Mouse (Mus musculus): ENCODE results near the gene Zcwpw1.

The Zcwpw1 gene

GRCm38 (mm10) chr5:137782776-137783522 lies 4.6 kb upstream of the Zcwpw1 start:
- no peak for DNase-seq (ENCODE audit: low read depth in 2 of 2, low spot score in 2 of 2)

DNA sequence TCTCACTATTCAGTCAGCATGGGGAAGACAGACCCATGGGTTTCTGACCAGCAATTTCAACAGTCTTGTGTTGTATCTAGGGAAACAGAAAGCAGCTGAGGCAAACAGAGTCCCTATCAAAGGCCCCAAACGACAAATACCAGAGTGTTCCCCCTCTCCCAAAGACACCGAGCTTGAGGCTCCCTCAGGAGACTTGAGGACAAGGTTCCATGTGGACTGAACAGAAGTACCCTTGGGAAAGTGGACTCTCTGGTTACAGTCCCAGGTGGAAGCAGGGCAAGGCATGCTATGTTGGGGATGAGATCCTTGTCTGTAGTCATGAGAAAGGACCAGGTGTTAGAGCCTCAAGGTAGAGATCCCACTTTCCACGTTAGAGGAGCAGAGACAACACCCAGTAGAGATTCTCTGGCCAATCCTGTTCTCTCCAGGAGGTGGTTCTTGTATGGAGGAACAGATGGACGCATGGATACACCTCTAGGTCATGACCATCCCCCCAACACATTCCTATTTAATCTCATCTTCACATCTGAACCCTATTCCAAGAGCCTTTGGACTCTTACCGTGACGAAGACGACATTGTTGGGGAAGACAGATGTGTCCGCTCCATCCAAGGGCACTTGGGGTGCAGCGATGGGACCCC lies 3.6 kb upstream of the Zcwpw1 start:
- no peak for DNase-seq (ENCODE audit: low read depth in 2 of 2, low spot score in 2 of 2)

DNA sequence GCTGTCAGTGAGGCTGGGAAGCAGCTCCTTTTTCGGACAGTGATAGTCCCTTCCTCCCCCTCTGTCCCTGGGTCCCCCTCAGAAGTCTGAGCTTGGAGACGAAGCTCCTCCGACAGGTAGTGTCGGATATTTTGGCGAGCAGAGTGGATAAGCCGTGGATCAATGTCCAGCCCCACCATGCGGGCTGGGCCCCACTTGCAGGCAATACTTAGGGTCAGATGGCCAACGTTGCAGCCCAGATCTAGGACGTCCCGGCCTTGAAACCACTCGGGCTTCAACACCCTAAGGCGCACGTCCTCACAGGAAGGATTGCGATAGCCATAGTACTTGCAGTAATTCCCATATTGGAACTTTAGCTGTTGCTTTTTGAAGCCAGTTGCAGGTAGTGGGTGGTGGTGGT lies 3.1 kb upstream of the Zcwpw1 start:
- no peak for DNase-seq (ENCODE audit: low read depth in 2 of 2, low spot score in 2 of 2)

DNA sequence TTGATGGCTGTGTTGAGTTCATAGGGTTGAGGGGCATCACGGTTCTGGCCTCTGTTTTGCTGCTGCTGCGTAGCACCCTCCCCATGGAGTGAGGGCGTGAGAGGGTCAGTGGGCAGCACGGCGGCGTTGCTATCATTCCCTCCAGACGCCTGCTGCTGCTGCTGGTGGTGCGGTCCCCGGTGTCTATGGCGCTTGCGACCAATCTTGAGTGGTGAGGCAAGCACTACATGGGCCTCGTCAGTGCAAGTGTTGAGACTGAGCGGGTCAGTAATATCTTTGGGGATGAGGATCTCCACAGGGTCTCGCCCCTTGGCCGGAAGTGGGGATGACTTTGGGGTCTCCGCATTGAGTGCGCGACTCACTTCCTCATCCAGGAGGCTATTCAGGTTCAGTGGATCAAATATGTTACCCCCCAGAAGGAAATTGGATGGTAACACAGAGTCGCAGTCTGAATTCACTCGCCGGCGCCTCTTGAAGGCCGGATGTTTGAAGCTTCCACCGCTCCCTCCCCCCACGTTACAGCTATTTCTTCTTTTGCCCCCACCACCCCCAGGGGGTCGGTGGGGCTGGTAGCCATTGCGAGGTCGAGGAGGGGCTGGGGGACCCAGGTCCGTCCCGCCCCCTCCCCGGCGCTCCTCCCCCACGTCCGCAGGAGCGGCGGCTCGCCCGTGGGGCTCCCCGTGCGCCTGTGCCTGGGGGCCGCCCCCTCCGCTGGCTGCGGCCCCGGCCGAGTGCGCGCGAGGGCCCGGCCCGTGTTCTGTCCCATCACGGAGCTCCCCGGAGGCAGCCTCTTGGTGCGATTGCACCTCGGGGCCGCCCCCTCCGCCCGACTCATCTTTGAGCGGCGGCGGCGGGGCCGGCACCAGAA lies 2.2 kb upstream of the Zcwpw1 start:
- peak in 1 of 2 experiments; percentile 36 for DNase-seq (ENCODE audit: low read depth in 2 of 2, low spot score in 2 of 2)

DNA sequence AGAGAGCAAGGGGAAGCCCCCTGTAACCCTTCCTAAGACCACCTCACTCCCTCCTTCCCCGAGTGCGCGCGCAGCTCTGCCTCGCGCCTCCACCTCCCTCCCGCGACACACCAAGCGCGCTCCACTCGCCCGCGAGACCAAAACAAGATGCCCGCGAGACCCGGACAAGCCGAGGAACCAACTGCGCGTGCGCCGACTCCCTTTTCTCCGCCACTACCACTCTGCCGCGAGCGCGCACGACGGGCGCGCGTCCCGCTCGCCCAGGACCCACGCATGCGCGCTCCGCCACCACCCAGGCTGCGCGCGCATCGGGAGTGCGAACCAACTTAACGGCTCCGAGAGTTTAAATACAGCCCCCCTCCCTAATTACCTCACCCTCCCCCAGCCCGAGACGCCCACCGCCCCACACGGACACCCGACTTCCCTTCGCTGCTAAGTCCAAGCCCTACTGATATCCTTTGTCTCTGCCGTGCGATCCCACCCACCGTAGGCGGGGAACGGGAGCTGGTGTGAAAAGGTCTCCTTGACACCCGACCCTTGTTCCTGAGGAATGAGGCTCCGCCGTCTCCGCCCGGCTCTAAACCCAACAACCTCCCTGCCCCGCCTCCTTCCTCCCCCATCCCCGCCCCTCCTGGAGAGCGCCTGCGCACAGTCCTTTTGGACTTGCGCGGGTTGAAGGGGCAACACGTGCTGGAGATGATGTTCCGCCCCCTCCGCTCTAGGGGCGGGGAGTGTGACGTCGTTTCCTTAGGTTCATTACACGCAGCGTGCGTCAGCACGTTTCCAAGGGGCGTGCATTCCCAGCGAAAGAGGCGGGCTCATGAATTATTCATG lies 1.3 kb upstream of the Zcwpw1 start:
- peak; percentile 97 to 98 for DNase-seq (ENCODE audit: low read depth in 2 of 2, low spot score in 2 of 2)

DNA sequence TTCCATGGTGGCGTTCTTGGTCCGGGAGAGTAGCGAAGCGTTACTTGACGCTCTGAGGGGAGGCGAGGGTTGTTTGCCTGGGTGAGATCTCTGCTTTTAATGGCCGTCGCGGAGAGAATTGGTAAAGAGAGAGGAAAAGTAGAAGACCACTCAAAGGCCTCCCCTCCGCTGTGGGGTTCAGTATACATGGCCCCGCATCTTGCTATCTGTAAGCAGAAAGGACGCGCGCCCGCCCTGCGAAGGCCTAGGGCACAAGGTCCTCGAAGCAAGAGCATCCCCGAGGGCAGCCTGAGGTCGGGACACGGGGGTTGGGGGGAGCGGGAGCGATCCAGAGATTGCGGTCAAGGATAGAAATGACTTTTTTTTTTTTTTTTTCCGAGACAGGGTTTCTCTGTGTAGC lies 573 bp downstream of the Zcwpw1 start:
- no peak for DNase-seq (ENCODE audit: low read depth in 2 of 2, low spot score in 2 of 2)

DNA sequence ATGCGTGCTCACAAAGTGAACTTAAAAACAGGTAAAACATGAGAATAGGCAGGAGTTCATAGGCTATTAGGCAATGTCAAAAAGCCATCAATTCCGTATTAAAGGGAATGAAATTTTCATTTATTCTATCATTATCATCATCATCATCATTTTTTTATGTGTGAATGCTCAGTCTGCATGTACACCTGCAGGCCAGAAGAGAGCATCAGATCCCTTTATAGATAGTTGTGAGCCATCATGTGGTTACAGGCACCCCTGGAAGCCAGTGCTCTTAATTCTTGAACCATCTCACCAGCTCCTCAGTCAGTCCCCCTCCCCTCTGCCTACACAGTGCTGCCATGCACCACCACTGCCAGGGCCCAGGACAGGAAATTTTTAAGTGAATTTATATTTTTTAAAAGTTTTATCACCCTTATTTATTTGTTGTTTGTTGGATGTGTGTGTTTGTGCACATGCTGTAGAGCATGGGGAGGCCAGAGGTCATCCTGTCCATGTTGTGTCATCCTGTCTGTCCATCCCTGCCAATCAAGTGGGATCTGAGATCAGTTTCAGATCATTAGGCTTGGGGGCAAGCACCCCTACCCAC lies 1.4 kb downstream of the Zcwpw1 start:
- no peak for DNase-seq (ENCODE audit: low read depth in 2 of 2, low spot score in 2 of 2)

- DNase-seq (ENCODE audit: low read depth in 2 of 2, low spot score in 2 of 2): no peak
Observed at GRCm38 (mm10) chr5:137791553-137791952, 4.0 kb downstream of the Zcwpw1 start.

DNA sequence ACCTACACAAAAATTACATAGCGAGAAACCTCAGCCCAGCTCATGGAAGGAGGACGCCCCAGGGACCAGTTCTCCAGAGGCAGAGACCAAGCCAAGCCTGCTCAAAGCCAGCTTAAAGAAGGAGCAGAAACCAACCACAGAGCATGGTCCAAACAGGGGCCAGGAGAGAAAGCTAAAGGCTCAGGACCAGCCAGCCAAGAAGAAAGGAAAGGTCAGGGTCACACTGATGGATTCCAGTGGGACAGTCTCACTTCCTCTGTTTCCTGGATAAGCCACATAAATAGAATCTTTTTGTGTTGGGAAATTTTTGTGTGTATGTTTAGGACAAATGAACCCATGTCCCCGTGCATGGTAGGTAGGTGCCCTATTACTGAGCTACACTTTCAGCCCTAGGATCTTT lies 9.0 kb downstream of the Zcwpw1 start:
- DNase-seq (ENCODE audit: low read depth in 2 of 2, low spot score in 2 of 2): no peak

- DNase-seq (ENCODE audit: low read depth in 2 of 2, low spot score in 2 of 2): no peak
Observed at GRCm38 (mm10) chr5:137800917-137801316, 13.3 kb downstream of the Zcwpw1 start.

DNA sequence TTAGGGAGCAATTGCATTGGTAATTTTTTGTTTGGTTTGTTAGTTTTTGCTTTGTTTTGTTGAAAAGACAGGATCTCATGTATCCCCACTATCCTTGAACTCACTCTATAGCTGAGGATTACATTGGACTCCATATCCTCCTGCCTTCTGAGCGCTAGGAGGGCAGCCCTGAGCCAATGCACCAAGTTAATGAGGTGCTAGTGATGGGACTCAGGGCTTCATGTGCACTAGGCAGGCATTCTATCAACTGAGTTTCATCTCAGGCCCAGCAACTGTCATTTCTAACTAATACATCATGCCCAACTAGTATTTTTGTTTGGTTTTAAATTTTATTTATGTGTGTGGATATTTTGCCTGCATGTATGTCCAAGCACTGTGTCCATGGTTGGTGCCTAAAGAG lies 18.6 kb downstream of the Zcwpw1 start:
- DNase-seq (ENCODE audit: low read depth in 2 of 2, low spot score in 2 of 2): no peak

DNA sequence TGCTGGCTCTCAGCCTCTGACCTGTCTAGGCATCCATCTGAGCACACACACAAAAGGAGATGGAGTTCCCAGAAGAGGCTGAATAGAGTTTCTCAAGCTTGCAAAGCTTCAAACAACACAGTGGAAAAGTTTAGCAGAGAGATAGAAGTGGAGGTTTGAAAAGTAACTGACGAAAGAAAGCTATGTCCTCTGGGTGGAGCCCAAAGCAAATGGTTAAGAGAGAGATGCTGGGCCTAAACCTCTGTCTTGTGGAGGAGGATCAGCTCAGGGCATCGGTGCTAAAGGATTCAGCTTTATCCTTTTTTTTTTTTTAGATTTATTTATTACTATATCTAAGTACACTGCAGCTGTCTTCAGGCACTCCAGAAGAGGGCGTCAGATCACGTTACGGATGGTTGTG lies 20.7 kb downstream of the Zcwpw1 start:
- no peak for DNase-seq (ENCODE audit: low read depth in 2 of 2, low spot score in 2 of 2)

DNA sequence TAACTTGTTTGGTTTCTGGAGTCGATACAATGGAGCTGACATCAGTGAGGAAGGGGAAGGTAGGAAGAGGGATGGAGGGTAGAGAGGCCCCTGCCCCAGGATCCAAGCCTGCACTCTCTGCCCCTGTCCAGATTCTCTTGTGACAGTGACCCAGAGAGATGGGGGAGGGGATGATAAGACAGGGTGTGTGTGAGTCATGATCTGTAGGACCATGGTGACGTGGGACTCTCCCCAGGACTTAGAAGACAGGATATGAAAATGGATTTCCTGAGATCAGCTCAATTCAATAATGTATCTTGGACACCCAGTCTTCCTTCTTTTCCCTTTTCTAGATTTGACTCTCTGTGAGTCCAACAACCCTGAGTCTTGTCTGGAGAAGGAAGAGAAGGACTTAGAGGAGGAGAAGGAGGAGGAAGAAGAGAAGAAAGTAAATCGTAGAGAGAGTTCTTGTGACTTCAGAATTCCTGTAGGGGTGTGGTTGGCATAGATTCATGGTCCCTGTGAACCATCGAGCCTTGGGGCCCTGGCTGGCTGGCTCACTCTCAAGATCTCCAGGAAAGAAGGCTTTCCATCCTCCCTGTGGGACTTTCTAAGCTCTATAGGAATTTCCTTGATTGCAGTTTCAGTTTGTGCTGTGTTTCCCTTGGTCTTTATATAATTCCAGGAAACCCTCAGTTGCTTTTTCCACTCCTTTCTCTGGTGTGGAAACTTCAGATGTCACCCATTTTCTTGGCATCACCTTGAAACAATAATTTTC lies 30.0 kb downstream of the Zcwpw1 start:
- DNase-seq (ENCODE audit: low read depth in 2 of 2, low spot score in 2 of 2): no peak

GRCm38 (mm10) chr5:137822126-137822525 lies 34.5 kb downstream of the Zcwpw1 start:
- no peak for DNase-seq (ENCODE audit: low read depth in 2 of 2, low spot score in 2 of 2)

GRCm38 (mm10) chr5:137822602-137823001 lies 35.0 kb downstream of the Zcwpw1 start:
- no peak for DNase-seq (ENCODE audit: low read depth in 2 of 2, low spot score in 2 of 2)

- no peak for DNase-seq (ENCODE audit: low read depth in 2 of 2, low spot score in 2 of 2)
Observed at GRCm38 (mm10) chr5:137823455-137824045, 36.0 kb downstream of the Zcwpw1 start.

GRCm38 (mm10) chr5:137825030-137825429 lies 37.4 kb downstream of the Zcwpw1 start:
- DNase-seq (ENCODE audit: low read depth in 2 of 2, low spot score in 2 of 2): no peak

DNA sequence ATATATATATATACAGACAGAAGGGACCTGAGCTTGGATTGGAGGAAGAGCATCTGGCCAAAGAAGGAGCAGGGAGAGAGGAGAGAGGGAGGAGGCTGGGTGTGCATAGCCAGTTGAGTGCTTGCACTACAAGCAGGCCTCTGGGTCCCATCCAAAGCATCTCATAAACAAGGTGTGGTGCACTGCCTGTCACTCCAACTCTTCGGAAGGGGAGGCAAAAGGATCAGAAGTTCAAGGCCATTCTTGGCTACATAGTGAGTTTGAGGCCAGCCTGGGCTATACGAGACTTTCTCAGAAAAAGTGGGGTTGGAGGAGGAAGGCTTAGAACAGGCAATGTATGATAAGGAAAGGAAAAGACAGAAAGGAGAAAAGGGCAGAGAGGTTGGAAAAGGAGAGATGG lies 38.4 kb downstream of the Zcwpw1 start:
- DNase-seq (ENCODE audit: low read depth in 2 of 2, low spot score in 2 of 2): no peak

DNA sequence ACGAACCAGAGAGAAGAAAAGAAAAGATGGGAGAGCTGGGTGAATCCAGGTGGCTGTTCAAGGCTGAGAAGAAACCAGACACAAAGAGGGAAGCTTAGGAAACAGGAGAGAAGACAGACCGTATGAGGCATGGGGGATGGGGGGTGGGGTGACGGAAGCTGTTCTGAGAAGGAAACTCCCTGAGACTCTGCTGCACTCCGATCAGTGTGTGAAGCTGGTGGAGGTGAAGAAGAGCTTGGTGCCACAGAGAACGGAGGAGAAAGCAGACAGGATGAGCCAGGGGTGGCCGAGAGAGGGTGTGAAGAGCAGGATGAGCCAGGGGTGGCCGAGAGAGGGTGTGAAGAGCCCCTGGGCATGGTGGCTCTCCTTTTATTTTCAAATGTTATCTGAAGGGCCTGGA lies 38.8 kb downstream of the Zcwpw1 start:
- DNase-seq (ENCODE audit: low read depth in 2 of 2, low spot score in 2 of 2): no peak

DNA sequence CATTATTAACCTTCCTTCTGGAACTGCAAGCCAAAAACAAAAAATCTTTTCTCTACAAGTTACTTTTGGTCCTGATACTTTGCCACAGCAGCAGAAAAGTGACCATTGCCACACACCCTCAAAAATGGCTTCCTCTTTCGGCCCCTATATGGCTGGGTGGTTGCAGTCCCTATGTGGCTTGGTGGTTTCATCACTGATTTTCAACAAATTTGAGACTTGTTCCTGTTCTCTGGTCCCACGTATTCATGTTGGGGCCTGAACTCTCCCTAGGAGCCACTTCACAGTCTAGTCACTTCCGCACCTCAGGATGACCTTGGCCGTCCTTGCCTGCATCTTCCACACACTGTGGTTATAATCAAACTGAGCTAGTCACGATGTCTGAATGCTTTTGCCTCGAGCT lies 41.1 kb downstream of the Zcwpw1 start:
- no peak for DNase-seq (ENCODE audit: low read depth in 2 of 2, low spot score in 2 of 2)

All from CD8-positive naive resting alpha-beta T cell, adult 2 months (primary cell).